Mouse (Mus musculus) brain, embryonic 18.5 days (tissue): ENCODE measurements around the gene Uhrf2.

Source experiments
- DNase-seq: peaks from one replicate; pipeline ENCODE4 v3.0.0-alpha.2; 2012; ENCODE audit warnings: low read depth, low spot score

Gene Uhrf2

DNA sequence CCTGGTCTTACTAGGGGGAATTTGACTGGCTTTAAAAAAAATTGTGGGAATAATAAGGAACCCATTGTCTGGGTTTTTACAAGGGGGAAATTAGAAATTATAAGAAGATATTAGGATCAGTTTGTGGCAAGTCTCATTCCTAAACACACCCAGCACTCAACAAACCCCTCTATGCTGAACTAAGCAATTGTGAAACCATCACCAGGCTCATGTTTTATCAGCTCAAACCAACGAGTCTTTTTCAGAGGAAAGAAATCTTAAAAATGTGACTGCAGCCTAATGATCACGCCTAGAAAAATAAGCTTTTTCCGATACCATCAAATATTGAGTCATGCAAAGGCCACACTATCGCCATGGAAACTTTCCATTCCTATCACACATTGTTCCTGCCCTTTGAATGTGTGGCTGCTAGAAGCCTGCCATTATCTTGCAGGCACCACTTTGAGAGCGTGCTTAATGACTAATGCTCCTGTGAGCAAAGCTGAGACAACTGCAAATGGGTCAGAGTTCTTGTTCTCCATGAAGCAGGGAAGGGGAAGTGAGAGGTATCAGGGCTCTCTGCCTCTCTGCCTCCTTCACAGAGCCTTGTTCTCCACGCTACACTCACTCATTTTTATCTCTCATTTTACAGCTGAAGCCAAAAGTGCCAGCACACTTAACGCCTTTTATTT lies 94.8 kb downstream of the Uhrf2 start:
- DNase-seq = no peak

DNA sequence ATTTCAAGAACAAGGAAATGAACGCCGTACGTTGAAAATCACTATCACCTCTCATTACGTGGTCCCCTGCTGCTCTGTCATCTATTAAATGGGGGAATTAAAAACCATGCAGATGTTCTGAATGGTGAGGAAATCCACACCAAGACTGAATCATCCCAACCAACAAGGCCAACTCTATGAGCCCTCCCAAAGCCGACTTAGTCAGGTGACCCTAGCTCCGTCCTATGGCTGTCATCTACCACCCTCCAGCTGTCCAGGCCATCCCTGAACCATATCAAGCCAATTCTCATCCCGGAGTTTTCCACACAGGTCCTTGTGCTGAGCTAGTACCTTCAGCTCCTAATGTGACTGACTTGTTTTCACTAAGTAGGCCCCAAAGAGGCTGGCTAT lies 95.4 kb downstream of the Uhrf2 start:
- no peak for DNase-seq

GRCm38 (mm10) chr19:30128177-30128576 lies 97.9 kb downstream of the Uhrf2 start:
- DNase-seq = no peak

DNA sequence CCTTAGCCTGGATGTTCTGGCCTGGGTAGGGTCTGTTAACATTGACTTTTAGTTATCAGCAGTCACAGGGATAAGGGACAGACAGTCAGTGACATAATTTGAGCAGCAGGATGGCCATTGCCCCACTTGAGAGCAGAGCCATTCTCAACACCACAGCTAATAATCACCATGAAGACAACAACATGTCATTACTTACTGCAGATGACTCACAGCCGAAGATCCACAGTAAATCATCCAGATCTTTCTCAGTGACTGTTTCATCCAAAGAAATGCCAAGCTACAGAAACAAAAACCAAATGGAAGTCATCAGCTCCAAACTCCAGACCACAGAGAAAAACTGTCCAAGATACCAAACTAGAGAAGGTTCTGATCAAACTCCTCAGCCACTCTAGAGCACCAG lies 106.0 kb downstream of the Uhrf2 start:
- no peak for DNase-seq
